Mouse (Mus musculus): Measurements from ENCODE around the gene Arpp21.

DNA sequence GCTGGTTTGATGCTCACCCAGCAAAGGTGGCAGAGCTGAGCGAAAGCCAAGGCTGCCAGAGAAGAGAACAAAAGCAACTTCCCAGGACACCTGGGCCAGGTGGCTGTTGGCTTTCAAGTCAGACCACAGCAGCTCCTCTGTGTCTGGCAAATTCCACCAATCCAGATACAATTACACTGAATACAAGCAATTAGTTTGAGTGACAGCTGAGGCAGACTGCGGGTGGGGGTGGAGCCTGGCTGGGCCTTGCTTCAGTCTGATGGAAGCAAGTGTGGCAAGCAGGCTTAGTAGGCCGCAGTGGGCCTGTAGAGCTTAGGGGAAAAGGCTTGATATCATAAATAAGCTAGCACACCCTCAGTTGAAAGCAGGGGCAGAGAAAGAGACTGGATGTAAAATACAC is 104.9 kb downstream of the Arpp21 start:
- TF ChIP-seq CTCF (IDR thresholded peaks at IDR 0.05; ENCODE audit: control insufficient read depth, insufficient read depth, insufficient replicate concordance, low read depth, low read length) (no peak), POLR2A (IDR thresholded peaks at IDR 0.05; ENCODE audit: control insufficient read depth, low read depth, low read length) (no peak)

All from testis, adult 2 months (tissue).